20 mouse cellular contexts compared by ENCODE assay signal in the genomic region with DNA sequence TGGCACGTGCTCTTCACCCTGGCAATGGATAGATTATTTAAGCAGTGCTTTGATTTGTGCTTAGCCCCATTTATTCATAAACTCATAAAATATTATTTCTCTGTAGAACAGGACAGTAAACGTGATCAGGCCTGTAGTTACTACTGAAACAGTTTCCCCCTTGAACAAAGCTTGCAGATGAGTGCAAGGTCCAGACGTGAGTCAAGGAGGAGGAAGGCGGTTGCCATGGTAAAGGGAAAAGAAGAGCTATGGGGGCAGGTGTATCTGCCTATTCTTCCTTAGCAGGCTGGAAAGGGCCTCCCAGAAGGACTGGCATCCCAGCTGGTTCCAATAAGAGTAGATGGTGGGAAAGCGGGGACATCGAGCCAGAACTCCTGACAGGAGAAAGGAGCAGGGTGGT. TPM values are rescaled to one million over a fixed set of nuclear protein-coding genes. Genes with fewer than 3 reads are reported as not detected.
DNase-seq lines count a peak whose midpoint lies in the region; ATAC-seq and TF ChIP-seq lines count a peak whose summit lies in the region.
"Had no signal": no experiment of that assay in that cellular context is flagged by ENCODE, and none has a peak within 500 bp of the region (broad histone marks: within the 10 kb centered on the region; RNA-seq: fewer than 3 reads in every experiment).

No protein-coding gene starts in this region.

- H3K27ac ChIP-seq in forebrain, postnatal 0 days (ENCODE audit: low read depth, low read length), result no peak overlapping the region
- H3K27ac ChIP-seq in forebrain, embryonic 15.5 days (replicated peaks), result no peak overlapping the region; the same call in 1 of the 2 replicates
- no peak overlapping the region for H3K27ac ChIP-seq in intestine, embryonic 15.5 days
- no peak overlapping the region for H3K27ac ChIP-seq in intestine, postnatal 0 days (ENCODE audit: low read depth, low read length)
- no peak overlapping the region for H3K27ac ChIP-seq in intestine, embryonic 16.5 days (ENCODE audit: low read length)
- H3K27ac ChIP-seq in liver, embryonic 12.5 days, result no peak overlapping the region
- H3K27ac ChIP-seq: embryonic facial prominence, embryonic 10.5 days; embryonic facial prominence, embryonic 12.5 days; forebrain, embryonic 12.5 days had no signal

- no peaks in the 10 kb centered on the region for H3K36me3 ChIP-seq in forebrain, postnatal 0 days (ENCODE audit: insufficient read depth)
- no peaks in the 10 kb centered on the region for H3K36me3 ChIP-seq in forebrain, embryonic 15.5 days
- no peaks in the 10 kb centered on the region for H3K36me3 ChIP-seq in intestine, embryonic 15.5 days
- H3K36me3 ChIP-seq in intestine, postnatal 0 days (ENCODE audit: control insufficient read depth, insufficient read depth), result no peaks in the 10 kb centered on the region
- no peaks in the 10 kb centered on the region for H3K36me3 ChIP-seq in intestine, embryonic 16.5 days (ENCODE audit: control insufficient read depth, insufficient read depth, low read length)
- no peaks in the 10 kb centered on the region for H3K36me3 ChIP-seq in liver, embryonic 12.5 days
- H3K36me3 ChIP-seq: embryonic facial prominence, embryonic 10.5 days; embryonic facial prominence, embryonic 12.5 days; forebrain, embryonic 12.5 days had no signal

- no peak overlapping the region for H3K4me2 ChIP-seq in forebrain, postnatal 0 days (ENCODE audit: low read depth)
- no peak overlapping the region for H3K4me2 ChIP-seq in forebrain, embryonic 15.5 days (replicated peaks)
- no peak overlapping the region for H3K4me2 ChIP-seq in intestine, embryonic 15.5 days (replicated peaks)
- no peak overlapping the region for H3K4me2 ChIP-seq in intestine, postnatal 0 days (replicated peaks; ENCODE audit: low read depth)
- no peak overlapping the region for H3K4me2 ChIP-seq in intestine, embryonic 16.5 days (ENCODE audit: low read depth, low read length)
- no peak overlapping the region for H3K4me2 ChIP-seq in liver, embryonic 12.5 days
- H3K4me2 ChIP-seq: embryonic facial prominence, embryonic 12.5 days; forebrain, embryonic 12.5 days had no signal

- H3K27me3 ChIP-seq in forebrain, postnatal 0 days (ENCODE audit: insufficient read depth, low read length), result no peaks in the 10 kb centered on the region
- H3K27me3 ChIP-seq in forebrain, embryonic 15.5 days, result no peaks in the 10 kb centered on the region
- no peaks in the 10 kb centered on the region for H3K27me3 ChIP-seq in intestine, embryonic 15.5 days (replicated peaks)
- H3K27me3 ChIP-seq in intestine, postnatal 0 days (replicated peaks; ENCODE audit: control insufficient read depth, insufficient read depth, low read length), result no peaks in the 10 kb centered on the region
- H3K27me3 ChIP-seq in intestine, embryonic 16.5 days (replicated peaks; ENCODE audit: control insufficient read depth, insufficient read depth, low read length), result no peaks in the 10 kb centered on the region
- H3K27me3 ChIP-seq in liver, embryonic 12.5 days (replicated peaks), result no peaks in the 10 kb centered on the region
- H3K27me3 ChIP-seq: embryonic facial prominence, embryonic 12.5 days; forebrain, embryonic 12.5 days had no signal

- peak; percentile 21 for DNase-seq in forebrain, postnatal 0 days
- peak; percentile 10 for DNase-seq in right cerebral cortex, adult 18-20 months
- no peak for DNase-seq in right cerebral cortex, postnatal 36 days (ENCODE audit: low spot score in 2 of 2)
- DNase-seq: adrenal gland, adult 2 months; adrenal gland, postnatal 10 days; adrenal gland, postnatal 25 days; cerebellum, adult 11-12 months; cerebellum, adult 2 months; cerebellum, adult 9-10 months; cerebellum, postnatal 25 days had no signal

- H3K4me3 ChIP-seq in forebrain, postnatal 0 days (ENCODE audit: low read depth, low read length), result no peak overlapping the region
- H3K4me3 ChIP-seq in forebrain, embryonic 15.5 days, result no peak overlapping the region
- no peak overlapping the region for H3K4me3 ChIP-seq in intestine, embryonic 15.5 days (replicated peaks)
- H3K4me3 ChIP-seq in intestine, postnatal 0 days (ENCODE audit: low read depth, low read length), result no peak overlapping the region
- H3K4me3 ChIP-seq in intestine, embryonic 16.5 days (ENCODE audit: low read length), result no peak overlapping the region
- no peak overlapping the region for H3K4me3 ChIP-seq in liver, embryonic 12.5 days
- H3K4me3 ChIP-seq: embryonic facial prominence, embryonic 10.5 days; embryonic facial prominence, embryonic 12.5 days; forebrain, embryonic 12.5 days had no signal

- 70% methylated on average over 6 of the region's 6 CpGs for WGBS in forebrain, postnatal 0 days
- 69% methylated on average over 6 of the region's 6 CpGs for WGBS in forebrain, embryonic 15.5 days
- 75% methylated on average over 6 of the region's 6 CpGs for WGBS in intestine, embryonic 15.5 days
- 64% methylated on average over 6 of the region's 6 CpGs for WGBS in intestine, postnatal 0 days
- 69% methylated on average over 6 of the region's 6 CpGs for WGBS in intestine, embryonic 16.5 days
- WGBS in liver, embryonic 12.5 days (ENCODE audit: insufficient replicate concordance), result 67% methylated on average over 6 of the region's 6 CpGs

- no peak; the same call in none of the 2 replicates for ATAC-seq in forebrain, postnatal 0 days
- ATAC-seq in forebrain, embryonic 15.5 days (replicated peaks), result no peak; the same call in 1 of the 2 replicates
- ATAC-seq in intestine, embryonic 15.5 days, result peak; percentile 63; the same call in 1 of the 2 replicates
- ATAC-seq in intestine, postnatal 0 days, result no peak
- peak; percentile 71 for ATAC-seq in intestine, embryonic 16.5 days
- no peak for ATAC-seq in liver, embryonic 12.5 days
- ATAC-seq: forebrain, embryonic 14.5 days had no signal

- no peaks in the 10 kb centered on the region for H3K9me3 ChIP-seq in forebrain, postnatal 0 days (ENCODE audit: low read length)
- H3K9me3 ChIP-seq in forebrain, embryonic 15.5 days, result no peaks in the 10 kb centered on the region
- H3K9me3 ChIP-seq in intestine, embryonic 15.5 days, result no peaks in the 10 kb centered on the region
- no peaks in the 10 kb centered on the region for H3K9me3 ChIP-seq in intestine, postnatal 0 days (ENCODE audit: control insufficient read depth)
- no peaks in the 10 kb centered on the region for H3K9me3 ChIP-seq in intestine, embryonic 16.5 days (ENCODE audit: control insufficient read depth, low read length)
- no peaks in the 10 kb centered on the region for H3K9me3 ChIP-seq in liver, embryonic 12.5 days (replicated peaks)
- H3K9me3 ChIP-seq: embryonic facial prominence, embryonic 10.5 days; forebrain, embryonic 12.5 days had no signal

- no peak overlapping the region for H3K9ac ChIP-seq in forebrain, postnatal 0 days
- no peak overlapping the region for H3K9ac ChIP-seq in forebrain, embryonic 15.5 days (replicated peaks)
- no peak overlapping the region for H3K9ac ChIP-seq in intestine, embryonic 15.5 days
- no peak overlapping the region for H3K9ac ChIP-seq in intestine, postnatal 0 days (ENCODE audit: low read depth, low read length)
- no peak overlapping the region for H3K9ac ChIP-seq in intestine, embryonic 16.5 days (ENCODE audit: low read depth, low read length)
- no peak overlapping the region for H3K9ac ChIP-seq in liver, embryonic 12.5 days
- H3K9ac ChIP-seq: embryonic facial prominence, embryonic 12.5 days; forebrain, embryonic 12.5 days had no signal

- H3K4me1 ChIP-seq in forebrain, postnatal 0 days (ENCODE audit: insufficient read depth), result 0 out of 2 replicates have a peak, but pooled peaks cover 4% of the 10 kb centered on the region
- H3K4me1 ChIP-seq in forebrain, embryonic 15.5 days, result 0 out of 2 replicates have a peak, but pooled peaks cover 3% of the 10 kb centered on the region
- no peaks in the 10 kb centered on the region for H3K4me1 ChIP-seq in intestine, embryonic 15.5 days (replicated peaks)
- H3K4me1 ChIP-seq in intestine, postnatal 0 days (replicated peaks; ENCODE audit: control insufficient read depth, insufficient read depth, low read length), result 0 out of 2 replicates have a peak, but pooled peaks cover 3% of the 10 kb centered on the region
- no peaks in the 10 kb centered on the region for H3K4me1 ChIP-seq in intestine, embryonic 16.5 days (ENCODE audit: control insufficient read depth, insufficient read depth, low read length)
- H3K4me1 ChIP-seq in liver, embryonic 12.5 days, result no peaks in the 10 kb centered on the region
- H3K4me1 ChIP-seq: embryonic facial prominence, embryonic 10.5 days; embryonic facial prominence, embryonic 12.5 days; forebrain, embryonic 12.5 days had no signal

- TF ChIP-seq CTCF in forebrain, postnatal 0 days (IDR thresholded peaks at IDR 0.05; ENCODE audit: low read depth), result no peak
- no peak for TF ChIP-seq CTCF in intestine, postnatal 0 days (IDR thresholded peaks at IDR 0.05; ENCODE audit: low read depth)

RNA-seq across cellular contexts. Expression of gene Trim45, which starts 40.6 kb away (rescaled TPM):
- 9.6 and 12.0 TPM in 2 replicates for total RNA-seq in forebrain, postnatal 0 days (2014; rRNA removed)
- polyA plus RNA-seq in forebrain, postnatal 0 days (2015; fragmentation: Nextera tagmentation; extraction: Ambion mirVana), result 4.3 and 5.3 TPM in 2 replicates
- polyA plus RNA-seq in forebrain, embryonic 15.5 days (2015; fragmentation: Nextera tagmentation; extraction: Ambion mirVana), result 7.8 and 8.0 TPM in 2 replicates
- 3.8 and 5.0 TPM in 2 replicates for polyA plus RNA-seq in intestine, embryonic 15.5 days (2015; fragmentation: Nextera tagmentation; extraction: Ambion mirVana)
- polyA plus RNA-seq in intestine, postnatal 0 days (2015; fragmentation: Nextera tagmentation; extraction: Ambion mirVana), result 1.6 TPM in 2 replicates
- 4.3 and 4.4 TPM in 2 replicates for polyA plus RNA-seq in intestine, embryonic 16.5 days (2015; fragmentation: Nextera tagmentation; extraction: Ambion mirVana)
- polyA plus RNA-seq in liver, embryonic 12.5 days (2016; fragmentation: Nextera tagmentation; extraction: Ambion mirVana), result 1.0 and 1.2 TPM in 2 replicates

RNA-seq across cellular contexts. Expression of gene Vtcn1, which starts 56.1 kb away (rescaled TPM):
- not detected in 2 replicates for total RNA-seq in forebrain, postnatal 0 days (2014; rRNA removed)
- not detected in 2 replicates for polyA plus RNA-seq in forebrain, postnatal 0 days (2015; fragmentation: Nextera tagmentation; extraction: Ambion mirVana)
- not detected in 2 replicates for polyA plus RNA-seq in forebrain, embryonic 15.5 days (2015; fragmentation: Nextera tagmentation; extraction: Ambion mirVana)
- 0.38 and 0.42 TPM in 2 replicates for polyA plus RNA-seq in intestine, embryonic 15.5 days (2015; fragmentation: Nextera tagmentation; extraction: Ambion mirVana)
- polyA plus RNA-seq in intestine, postnatal 0 days (2015; fragmentation: Nextera tagmentation; extraction: Ambion mirVana), result 0.08 and 0.18 TPM in 2 replicates
- 0.29 and 0.33 TPM in 2 replicates for polyA plus RNA-seq in intestine, embryonic 16.5 days (2015; fragmentation: Nextera tagmentation; extraction: Ambion mirVana)
- polyA plus RNA-seq in liver, embryonic 12.5 days (2016; fragmentation: Nextera tagmentation; extraction: Ambion mirVana), result not detected in 2 replicates
- total RNA-seq: adrenal gland, postnatal 25 days; MEL had no signal
- polyA plus RNA-seq: adrenal gland, adult 2 months; embryonic facial prominence, embryonic 10.5 days; embryonic facial prominence, embryonic 12.5 days; forebrain, embryonic 12.5 days; forebrain, embryonic 14.5 days had no signal

Comparison
In these comparisons a context has a peak if more than half of its experiments do, and no peak if none do; other contexts are left out.
1. ATAC-seq: peak in intestine, embryonic 15.5 days (single experiment) and intestine, embryonic 16.5 days (single experiment); none in forebrain, postnatal 0 days (single experiment), forebrain, embryonic 15.5 days (single experiment), intestine, postnatal 0 days (single experiment) and liver, embryonic 12.5 days (single experiment).
2. DNase-seq: peak in forebrain, postnatal 0 days (single experiment) and right cerebral cortex, adult 18-20 months (single experiment); none in right cerebral cortex, postnatal 36 days (0 of 2).